Mouse (Mus musculus): Measurements from ENCODE around the gene Olfr1410. TPM values are rescaled to one million over a fixed set of nuclear protein-coding genes. Genes with fewer than 3 reads are reported as not detected.

Gene Olfr1410
- total and polyA plus RNA-seq, 3 experiments: not detected

Other genes with a start within 250 kb of the Olfr1410 start
- gene Ndufa10, start 131.9 kb upstream of the Olfr1410 start, total RNA-seq (2012; rRNA removed): 214 and 228 TPM in 2 replicates
- 100 to 1,000 TPM; 533 to 873 TPM for gene Ndufa10, start 131.9 kb upstream of the Olfr1410 start, polyA plus RNA-seq (2012; ENCODE audit: insufficient read depth in 1 of 2, insufficient read length in 2 of 2, low read depth in 1 of 2, low replicate concordance in 2 of 2, missing spikeins in 1 of 2)
- gene Olfr1416, start 120.7 kb upstream of the Olfr1410 start, total RNA-seq (2012; rRNA removed): not detected in 2 replicates
- gene Olfr1416, start 120.7 kb upstream of the Olfr1410 start, polyA plus RNA-seq (2012; ENCODE audit: insufficient read depth in 1 of 2, insufficient read length in 2 of 2, low read depth in 1 of 2, low replicate concordance in 2 of 2, missing spikeins in 1 of 2): not detected
- not detected in 2 replicates for gene Olfr1415, start 109.7 kb upstream of the Olfr1410 start, total RNA-seq (2012; rRNA removed)
- gene Olfr1415, start 109.7 kb upstream of the Olfr1410 start, polyA plus RNA-seq (2012; ENCODE audit: insufficient read depth in 1 of 2, insufficient read length in 2 of 2, low read depth in 1 of 2, low replicate concordance in 2 of 2, missing spikeins in 1 of 2): not detected
- gene Olfr1414, start 87.1 kb upstream of the Olfr1410 start, total RNA-seq (2012; rRNA removed): not detected in 2 replicates
- not detected for gene Olfr1414, start 87.1 kb upstream of the Olfr1410 start, polyA plus RNA-seq (2012; ENCODE audit: insufficient read depth in 1 of 2, insufficient read length in 2 of 2, low read depth in 1 of 2, low replicate concordance in 2 of 2, missing spikeins in 1 of 2)
- gene Olfr1413, start 34.5 kb upstream of the Olfr1410 start, total RNA-seq (2012; rRNA removed): not detected in 2 replicates
- gene Olfr1413, start 34.5 kb upstream of the Olfr1410 start, polyA plus RNA-seq (2012; ENCODE audit: insufficient read depth in 1 of 2, insufficient read length in 2 of 2, low read depth in 1 of 2, low replicate concordance in 2 of 2, missing spikeins in 1 of 2): not detected
- 0.03 TPM in 1 of 2 replicates, not detected in the other for gene Olfr1412, start 20.0 kb upstream of the Olfr1410 start, total RNA-seq (2012; rRNA removed)
- not detected for gene Olfr1412, start 20.0 kb upstream of the Olfr1410 start, polyA plus RNA-seq (2012; ENCODE audit: insufficient read depth in 1 of 2, insufficient read length in 2 of 2, low read depth in 1 of 2, low replicate concordance in 2 of 2, missing spikeins in 1 of 2)
- gene Olfr1411, start 11.4 kb upstream of the Olfr1410 start, total RNA-seq (2012; rRNA removed): not detected in 2 replicates
- gene Olfr1411, start 11.4 kb upstream of the Olfr1410 start, polyA plus RNA-seq (2012; ENCODE audit: insufficient read depth in 1 of 2, insufficient read length in 2 of 2, low read depth in 1 of 2, low replicate concordance in 2 of 2, missing spikeins in 1 of 2): not detected
- gene Olfr12, start 12.0 kb downstream of the Olfr1410 start, total RNA-seq (2012; rRNA removed): not detected in 2 replicates
- gene Olfr12, start 12.0 kb downstream of the Olfr1410 start, polyA plus RNA-seq (2012; ENCODE audit: insufficient read depth in 1 of 2, insufficient read length in 2 of 2, low read depth in 1 of 2, low replicate concordance in 2 of 2, missing spikeins in 1 of 2): not detected
- 550 and 618 TPM in 2 replicates for gene Cops9, start 36.2 kb downstream of the Olfr1410 start, total RNA-seq (2012; rRNA removed)
- gene Cops9, start 36.2 kb downstream of the Olfr1410 start, polyA plus RNA-seq (2012; ENCODE audit: insufficient read depth in 1 of 2, insufficient read length in 2 of 2, low read depth in 1 of 2, low replicate concordance in 2 of 2, missing spikeins in 1 of 2): 100 to 1,000 TPM in 1 of 2 experiments, not detected in 1; 377 TPM
- gene Otos, start 43.1 kb downstream of the Olfr1410 start, total RNA-seq (2012; rRNA removed): 1.2 and 1.8 TPM in 2 replicates
- 1 to 10 TPM in 1 of 2 experiments, not detected in 1; 6.3 TPM for gene Otos, start 43.1 kb downstream of the Olfr1410 start, polyA plus RNA-seq (2012; ENCODE audit: insufficient read depth in 1 of 2, insufficient read length in 2 of 2, low read depth in 1 of 2, low replicate concordance in 2 of 2, missing spikeins in 1 of 2)
- gene Gpc1, start 225.9 kb downstream of the Olfr1410 start, total RNA-seq (2012; rRNA removed): 0.16 and 0.23 TPM in 2 replicates
- gene Gpc1, start 225.9 kb downstream of the Olfr1410 start, polyA plus RNA-seq (2012; ENCODE audit: insufficient read depth in 1 of 2, insufficient read length in 2 of 2, low read depth in 1 of 2, low replicate concordance in 2 of 2, missing spikeins in 1 of 2): 1 to 10 TPM in 1 of 2 experiments, not detected in 1; 3.6 TPM